Mouse (Mus musculus): ENCODE results near the gene Tead3. TPM values are rescaled to one million over a fixed set of nuclear protein-coding genes. Genes with fewer than 3 reads are reported as not detected.

The Tead3 gene
- total RNA-seq, 2 experiments from 2014 or later, result 2.0 to 2.4 TPM

Other genes starting within 250 kb of the Tead3 start
- 1 to 10 TPM; 1.3 to 1.9 TPM for gene Scube3, start 208.7 kb downstream of the Tead3 start, total RNA-seq (2021)
- 100 to 1,000 TPM; 107 to 109 TPM for gene Zfp523, start 173.7 kb downstream of the Tead3 start, total RNA-seq (2021)
- 1 to 10 TPM; 2.0 to 2.9 TPM for gene Def6, start 143.0 kb downstream of the Tead3 start, total RNA-seq (2021)
- 10 to 100 TPM; 22.5 to 26.0 TPM for gene Ppard, start 118.1 kb downstream of the Tead3 start, total RNA-seq (2021)
- 10 to 100 TPM; 22.8 to 26.0 TPM for gene Fance, start 37.3 kb downstream of the Tead3 start, total RNA-seq (2021)
- gene Rpl10a, start 22.3 kb downstream of the Tead3 start, total RNA-seq (2021), result 100 to 1,000 TPM; 356 to 365 TPM
- not detected for gene Tulp1, start 14.4 kb upstream of the Tead3 start, total RNA-seq (2021)
- 10 to 100 TPM; 81.9 to 84.3 TPM for gene Fkbp5, start 166.7 kb upstream of the Tead3 start, total RNA-seq (2021)
- not detected for gene Armc12, start 180.0 kb upstream of the Tead3 start, total RNA-seq (2021)
- not detected for gene Clpsl2, start 198.6 kb upstream of the Tead3 start, total RNA-seq (2021)
- not detected for gene Clps, start 209.9 kb upstream of the Tead3 start, total RNA-seq (2021)
- gene Lhfpl5, start 224.8 kb upstream of the Tead3 start, total RNA-seq (2021), result 1 to 10 TPM; 3.8 to 3.9 TPM

Data from layer of hippocampus, adult 18-20 months (tissue).